Mouse (Mus musculus) layer of hippocampus, adult 11-12 months (tissue): ENCODE results near the gene Cyp2f2.

Source experiments
- DNase-seq: peaks from one replicate; pipeline ENCODE4 v3.0.0; 2022; ENCODE audit warnings: low spot score

Cyp2f2 gene

GRCm38 (mm10) chr7:27178324-27179216 lies 58.9 kb downstream of the Cyp2f2 start, which contains the start of gene Rab4b:
Gene Rab4b (minus strand): TSS chr7:27178896.
- DNase-seq: peak; percentile 100

GRCm38 (mm10) chr7:27179217-27179918 lies 59.7 kb downstream of the Cyp2f2 start:
- DNase-seq: no peak

GRCm38 (mm10) chr7:27180036-27180435 lies 60.3 kb downstream of the Cyp2f2 start:
- peak; percentile 37 for DNase-seq

GRCm38 (mm10) chr7:27180837-27181695 lies 61.4 kb downstream of the Cyp2f2 start, which contains the start of the genes Gm21983 and Mia:
Gene Gm21983 (minus strand): TSS chr7:27181086.
Gene Mia (minus strand): TSS chr7:27181157.
- DNase-seq: no peak

GRCm38 (mm10) chr7:27182498-27182897 lies 62.8 kb downstream of the Cyp2f2 start:
- DNase-seq: no peak
